Mouse (Mus musculus): ENCODE measurements around the gene Fastkd1.

- TF ChIP-seq CTCF (IDR thresholded peaks at IDR 0.05; ENCODE audit: low read depth) (no peak), EP300 (optimal IDR thresholded peaks at IDR 0.05) (no peak)
These were observed 5.8 kb upstream of the Fastkd1 start for GRCm38 (mm10) chr2:69719121-69719520.
